Mouse (Mus musculus) forebrain, postnatal 0 days (tissue): ENCODE measurements around the gene Lrrc75b. TPM values are rescaled to one million over a fixed set of nuclear protein-coding genes. Genes with fewer than 3 reads are reported as not detected.

Source experiments
- ATAC-seq: fragments of 200-750 bp; cut with Nextera tagmentation; 2 replicates; pipeline ENCODE4 v1.8.0; 2017; ENCODE audit warnings: mild to moderate bottlenecking, moderate library complexity
- DNase-seq: peaks from one replicate; pipeline ENCODE4 v3.0.0-alpha.2; 2015
- H3K27ac ChIP-seq: fragments of 300-500 bp; sonication (generic); 2 replicates; pipeline ENCODE4 v1.5.1; 2014; ENCODE audit warnings: low read depth, mild to moderate bottlenecking, antibody characterized with exemption, low read length, moderate library complexity, mixed read lengths
- H3K27me3 ChIP-seq: fragments of 300-500 bp; sonication (generic); 2 replicates; pipeline ENCODE4 v1.6.1; 2014; ENCODE audit warnings: mild to moderate bottlenecking, low read length, mixed read lengths; ENCODE audit not compliant: insufficient read depth
- H3K36me3 ChIP-seq: fragments of 300-500 bp; sonication (generic); 2 replicates; pipeline ENCODE4 v1.6.1; 2014; ENCODE audit warnings: mild to moderate bottlenecking, moderate library complexity; ENCODE audit not compliant: insufficient read depth
- H3K4me1 ChIP-seq: fragments of 300-500 bp; sonication (generic); 2 replicates; pipeline ENCODE4 v1.6.1; 2014; ENCODE audit warnings: antibody characterized with exemption; ENCODE audit not compliant: insufficient read depth
- H3K4me2 ChIP-seq: fragments of 300-500 bp; sonication (generic); 2 replicates; pipeline ENCODE4 v1.6.1; 2014; ENCODE audit warnings: low read depth, mild to moderate bottlenecking, moderate library complexity
- H3K4me3 ChIP-seq: fragments of 300-500 bp; sonication (generic); 2 replicates; pipeline ENCODE4 v1.5.1; 2014; ENCODE audit warnings: low read depth, low read length, mixed read lengths
- H3K9ac ChIP-seq: fragments of 300-500 bp; sonication (generic); 2 replicates; pipeline ENCODE4 v1.6.1; 2014; ENCODE audit warnings: mild to moderate bottlenecking
- H3K9me3 ChIP-seq: fragments of 300-500 bp; sonication (generic); 2 replicates; pipeline ENCODE4 v1.6.1; 2016; ENCODE audit warnings: low read length
- CTCF ChIP-seq: sonication (generic); IDR thresholded peaks from 2 replicates; pipeline ENCODE4 v1.5.1; 2016; ENCODE audit warnings: antibody characterized with exemption, control low read depth, low read depth
- WGBS: fragments of 180-500 bp; shearing (Covaris S2); extraction: QIAGEN DNeasy Blood & Tissue Kit; methylation state at CpG from one replicate; pipeline ENCODE4 v1.1.7; 2014; 5-methylcytosine and 5-hydroxymethylcytosine counted together
- polyA plus RNA-seq: library from polyadenylated mRNA; unstranded; fragments of >200 nt; fragmentation: Nextera tagmentation; extraction: Ambion mirVana; gene quantifications from 2 replicates; pipeline ENCODE4 v1.2.1, GENCODE M21; 2015
- total RNA-seq: library from RNA; depleted of rRNA; stranded (reverse); fragments of >200 nt; gene quantifications from 2 replicates; pipeline ENCODE4 v1.2.3, GENCODE M21; 2014

Gene Lrrc75b
- total and polyA plus RNA-seq, 2 experiments from 2014 or later, result 23.2 to 24.2 TPM

DNA sequence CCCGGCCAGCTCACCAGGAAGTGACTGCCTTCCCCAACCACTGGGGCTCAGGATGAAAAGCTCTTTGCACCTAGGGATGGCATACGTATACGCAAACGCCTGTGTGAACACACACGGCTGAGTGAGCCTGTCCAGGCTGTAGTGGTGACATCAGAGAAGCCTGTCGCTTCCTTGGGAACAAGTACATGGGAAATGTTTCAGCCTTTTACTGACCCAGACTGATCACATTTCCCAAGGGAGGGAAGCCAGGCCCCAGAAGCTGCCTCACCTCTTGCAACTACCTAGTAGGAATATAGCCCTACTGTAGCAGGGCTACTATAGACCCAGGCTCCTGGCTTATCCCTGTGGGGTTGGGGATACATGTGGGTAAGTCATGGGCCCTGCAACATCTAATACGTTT, 32.5 kb upstream of the Lrrc75b start:
- Histone ChIP-seq H3K4me3 (no peak overlapping the region), H3K4me2 (no peak overlapping the region), H3K27ac (no peak overlapping the region), H3K27me3 (no peaks in the 10 kb centered on the region), H3K9me3 (no peaks in the 10 kb centered on the region), H3K36me3 (no peaks in the 10 kb centered on the region), H3K4me1 (no peaks in the 10 kb centered on the region), H3K9ac (no peak overlapping the region)
- ATAC-seq (no peak), DNase-seq (no peak)
- no peak for TF ChIP-seq CTCF
- 85% methylated on average over 7 of the region's 7 CpGs for WGBS

DNA sequence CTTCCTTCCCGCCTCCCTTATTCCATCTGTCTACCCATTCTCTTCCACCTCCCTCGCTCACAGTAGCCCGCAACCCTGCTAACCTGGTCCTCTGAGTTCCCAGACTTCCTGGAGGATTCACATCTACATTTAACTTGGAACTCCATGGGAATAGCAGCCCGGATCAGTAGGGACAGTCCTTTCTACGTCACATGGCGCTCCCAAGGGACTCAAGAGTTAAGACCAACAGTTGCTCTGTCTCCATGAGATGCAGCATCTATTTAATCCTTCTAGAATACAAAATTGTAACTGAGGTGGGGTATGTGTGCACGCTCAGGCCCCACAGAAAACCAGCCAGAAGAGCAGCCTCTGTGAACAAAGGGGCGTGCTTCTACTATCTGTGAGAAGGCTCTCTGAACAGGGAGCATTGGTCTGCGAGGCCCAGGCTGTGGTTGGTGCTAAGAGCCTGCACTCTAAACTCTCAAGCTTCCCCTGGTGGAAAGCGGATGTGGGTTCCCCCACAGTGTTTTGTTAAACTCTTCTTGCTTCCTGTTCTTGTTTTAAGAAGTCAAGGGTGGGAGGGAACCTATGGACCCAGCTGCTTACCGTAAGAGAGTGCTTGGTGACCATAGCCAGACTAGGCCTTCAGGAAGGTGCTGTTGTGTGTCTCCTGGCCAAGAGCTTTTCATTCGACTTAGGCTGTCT, 31.2 kb upstream of the Lrrc75b start:
- WGBS, result 83% methylated on average over 12 of the region's 12 CpGs
- H3K9me3 ChIP-seq, result no peaks in the 10 kb centered on the region
- DNase-seq (no peak), ATAC-seq (no peak)
- H3K4me3 ChIP-seq, result no peak overlapping the region
- no peak overlapping the region for H3K27ac ChIP-seq
- H3K4me2 ChIP-seq, result no peak overlapping the region
- no peak for TF ChIP-seq CTCF
- no peaks in the 10 kb centered on the region for H3K27me3 ChIP-seq
- no peaks in the 10 kb centered on the region for H3K4me1 ChIP-seq
- no peaks in the 10 kb centered on the region for H3K36me3 ChIP-seq
- no peak overlapping the region for H3K9ac ChIP-seq

DNA sequence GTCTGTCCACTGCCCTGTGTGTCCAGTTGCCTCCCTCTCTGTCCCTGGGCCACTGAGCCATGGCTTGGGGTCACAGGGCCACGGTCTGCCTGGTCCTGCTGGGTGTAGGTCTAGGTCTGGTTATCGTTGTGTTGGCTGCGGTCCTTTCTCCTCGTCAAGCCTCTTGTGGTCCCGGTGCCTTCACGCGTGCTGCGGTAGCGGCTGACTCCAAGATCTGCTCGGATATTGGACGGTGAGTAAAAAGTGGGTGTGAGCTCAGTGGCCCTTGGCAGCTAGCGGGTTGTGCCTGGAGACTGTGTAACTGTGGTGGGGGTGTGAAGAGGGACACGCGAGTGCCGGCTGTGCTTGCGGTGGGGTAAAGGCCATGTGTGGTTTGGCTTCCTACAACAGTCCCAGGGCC, 29.5 kb upstream of the Lrrc75b start:
- DNase-seq (no peak), ATAC-seq (no peak)
- no peaks in the 10 kb centered on the region for H3K27me3 ChIP-seq
- no peaks in the 10 kb centered on the region for H3K9me3 ChIP-seq
- no peaks in the 10 kb centered on the region for H3K4me1 ChIP-seq
- no peak overlapping the region for H3K4me3 ChIP-seq
- H3K27ac ChIP-seq, result no peak overlapping the region
- no peak overlapping the region for H3K9ac ChIP-seq
- WGBS, result 78% methylated on average over 16 of the region's 16 CpGs
- no peak for TF ChIP-seq CTCF
- H3K36me3 ChIP-seq, result no peaks in the 10 kb centered on the region
- H3K4me2 ChIP-seq, result no peak overlapping the region

DNA sequence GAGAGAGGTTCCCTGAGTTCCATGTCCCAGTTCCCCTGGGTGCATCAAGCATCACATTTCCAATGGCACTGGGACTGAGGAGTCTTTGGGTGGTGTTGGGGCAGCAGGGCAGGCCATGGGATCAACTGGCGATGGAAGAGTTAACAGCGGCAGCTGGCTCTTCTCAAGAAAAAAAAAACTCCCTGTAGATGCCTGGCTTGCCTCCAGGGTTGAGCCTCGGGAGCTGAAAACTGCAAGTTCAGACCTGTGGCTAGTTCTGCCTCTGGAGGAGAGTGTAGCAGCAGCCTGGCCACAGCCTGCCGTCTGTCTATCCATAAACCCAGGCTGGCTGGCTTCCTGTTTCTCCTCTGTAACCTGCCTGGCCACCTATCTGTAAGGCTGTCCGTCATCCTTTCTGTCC, 29.0 kb upstream of the Lrrc75b start, which contains the start of gene Ggt5:
Ggt5 (plus strand) TSS at position 212 of the 400 bp plus-strand sequence.
- Histone ChIP-seq H3K9ac (no peak within 1 kb of the TSS), H3K4me3 (no peak within 1 kb of the TSS), H3K4me2 (no peak within 1 kb of the TSS), H3K9me3 (no peaks in the 10 kb centered on the region), H3K27me3 (no peaks in the 10 kb centered on the region), H3K27ac (no peak within 1 kb of the TSS), H3K4me1 (no peaks in the 10 kb centered on the region), H3K36me3 (no peaks in the 10 kb centered on the region)
- no peak for ATAC-seq
- no peak for TF ChIP-seq CTCF
- peak; percentile 8 for DNase-seq
- 35% methylated on average over 5 of the region's 5 CpGs for WGBS

DNA sequence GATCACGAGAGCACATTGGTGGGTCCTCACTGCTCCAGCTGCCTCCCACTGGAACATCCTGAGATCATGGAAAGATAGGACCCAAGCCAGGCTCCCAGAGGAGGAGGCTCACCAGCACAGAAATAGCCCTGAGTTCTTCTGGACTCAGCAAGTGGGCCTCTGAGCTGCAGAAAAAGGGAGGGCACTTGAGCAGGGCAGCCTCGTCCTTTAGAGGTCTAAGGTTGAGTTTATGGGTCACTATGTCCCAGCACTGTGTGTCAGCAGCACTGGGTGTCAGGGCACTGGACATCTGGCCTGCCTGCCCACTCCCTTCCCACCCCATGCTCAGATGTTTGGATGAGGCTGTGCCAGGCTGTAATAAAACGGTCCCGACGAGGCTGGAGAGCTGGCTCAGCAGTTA, 28.2 kb upstream of the Lrrc75b start:
- no peaks in the 10 kb centered on the region for H3K36me3 ChIP-seq
- DNase-seq (no peak), ATAC-seq (no peak)
- H3K4me1 ChIP-seq, result no peaks in the 10 kb centered on the region
- 77% methylated on average over 5 of the region's 5 CpGs for WGBS
- no peak overlapping the region for H3K9ac ChIP-seq
- no peak overlapping the region for H3K4me2 ChIP-seq
- no peaks in the 10 kb centered on the region for H3K27me3 ChIP-seq
- TF ChIP-seq CTCF, result no peak
- no peak overlapping the region for H3K4me3 ChIP-seq
- no peaks in the 10 kb centered on the region for H3K9me3 ChIP-seq
- H3K27ac ChIP-seq, result no peak overlapping the region

DNA sequence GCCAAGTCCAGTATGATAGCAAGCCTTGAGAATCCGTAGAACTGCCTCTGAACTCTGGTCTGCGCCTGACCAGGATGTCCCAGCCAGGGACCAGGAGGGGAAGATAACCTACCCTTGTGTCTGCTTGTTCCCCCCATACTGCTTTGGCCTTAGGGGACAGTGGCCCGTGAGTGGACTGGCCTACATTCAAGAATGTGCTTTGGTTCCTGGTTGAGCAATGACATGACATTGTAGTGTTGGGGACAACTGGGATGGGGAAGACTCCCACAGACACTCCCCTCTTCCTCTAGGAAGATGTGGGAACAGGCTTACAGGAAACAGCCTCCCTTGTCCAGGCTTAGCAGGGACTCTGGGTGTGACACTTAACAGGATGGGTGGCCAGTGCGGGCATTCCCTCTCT, 27.7 kb upstream of the Lrrc75b start:
- H3K27me3 ChIP-seq, result no peaks in the 10 kb centered on the region
- no peaks in the 10 kb centered on the region for H3K36me3 ChIP-seq
- 93% methylated on average over 4 of the region's 4 CpGs for WGBS
- H3K4me2 ChIP-seq, result no peak overlapping the region
- H3K4me3 ChIP-seq, result no peak overlapping the region
- DNase-seq, result no peak
- no peak for ATAC-seq
- H3K9me3 ChIP-seq, result no peaks in the 10 kb centered on the region
- H3K27ac ChIP-seq, result no peak overlapping the region
- no peak overlapping the region for H3K9ac ChIP-seq
- no peaks in the 10 kb centered on the region for H3K4me1 ChIP-seq
- TF ChIP-seq CTCF, result no peak

DNA sequence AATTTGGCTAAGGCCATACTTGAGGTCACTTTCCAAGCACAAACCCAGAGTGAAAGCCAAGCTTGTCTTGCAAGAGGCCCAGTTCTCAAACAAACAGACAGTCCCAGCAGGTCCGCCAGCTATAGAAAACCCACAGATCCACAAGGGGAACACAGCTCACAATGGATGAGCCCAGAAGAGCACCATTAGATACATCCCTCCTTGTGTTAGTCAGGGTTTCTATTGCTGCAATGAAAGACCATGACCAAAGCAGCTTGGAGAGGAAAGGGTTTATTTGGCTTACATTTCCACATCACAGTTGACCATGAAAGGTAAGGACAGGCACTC, 26.4 kb upstream of the Lrrc75b start:
- no peak for TF ChIP-seq CTCF
- Histone ChIP-seq H3K9me3 (no peaks in the 10 kb centered on the region), H3K36me3 (no peaks in the 10 kb centered on the region), H3K9ac (no peak overlapping the region), H3K4me3 (no peak overlapping the region), H3K27me3 (no peaks in the 10 kb centered on the region), H3K4me2 (no peak overlapping the region), H3K27ac (no peak overlapping the region), H3K4me1 (no peaks in the 10 kb centered on the region)
- 89% methylated on average over 1 of the region's 1 CpGs for WGBS
- DNase-seq (no peak), ATAC-seq (peak; percentile 53)
